Mouse (Mus musculus): ENCODE measurements around the gene Hectd1. TPM values are rescaled to one million over a fixed set of nuclear protein-coding genes. Genes with fewer than 3 reads are reported as not detected.

The Hectd1 gene
- total and polyA plus RNA-seq, 3 experiments = 17.3 to 85.1 (median 74.9) TPM

- Histone ChIP-seq H3K36me3 (ENCODE audit: control insufficient read depth, insufficient read depth, low read length) (no peaks in the 10 kb centered on the region), H3K4me1 (ENCODE audit: control insufficient read depth, insufficient read depth, low read length) (peaks cover 14% of the 10 kb centered on the region), H3K27me3 (ENCODE audit: control insufficient read depth, insufficient read depth, low read length) (no peaks in the 10 kb centered on the region), H3K9ac (ENCODE audit: low read depth, low read length) (peak overlapping the region; percentile 18; the same call in 1 of the 2 replicates), H3K4me3 (no peak overlapping the region), H3K27ac (peak overlapping the region; percentile 71), H3K79me2 (replicated peaks; ENCODE audit: control insufficient read depth, insufficient read depth, low read length) (no peaks in the 10 kb centered on the region)
- no peak for TF ChIP-seq POLR2A (IDR thresholded peaks at IDR 0.05; ENCODE audit: insufficient read depth, low read depth, low read length)
- no peak for TF ChIP-seq CTCF (IDR thresholded peaks at IDR 0.05)
- TF ChIP-seq EP300 (IDR thresholded peaks at IDR 0.05; ENCODE audit: insufficient read depth, low read depth, low read length) = no peak
- intact Hi-C loops (cut with DNase I) = loop anchor here (2.0 to 5.0 kb wide), 2 partner anchors 19 to 38 kb away; partner anchors contain the start of gene Hectd1
- 42% methylated on average over 4 of the region's 4 CpGs for WGBS
- DNase-seq = peak in 1 of 2 experiments; percentile 41
These were observed 36.4 kb upstream of the Hectd1 start for GRCm38 (mm10) chr12:51865790-51866179.

DNA sequence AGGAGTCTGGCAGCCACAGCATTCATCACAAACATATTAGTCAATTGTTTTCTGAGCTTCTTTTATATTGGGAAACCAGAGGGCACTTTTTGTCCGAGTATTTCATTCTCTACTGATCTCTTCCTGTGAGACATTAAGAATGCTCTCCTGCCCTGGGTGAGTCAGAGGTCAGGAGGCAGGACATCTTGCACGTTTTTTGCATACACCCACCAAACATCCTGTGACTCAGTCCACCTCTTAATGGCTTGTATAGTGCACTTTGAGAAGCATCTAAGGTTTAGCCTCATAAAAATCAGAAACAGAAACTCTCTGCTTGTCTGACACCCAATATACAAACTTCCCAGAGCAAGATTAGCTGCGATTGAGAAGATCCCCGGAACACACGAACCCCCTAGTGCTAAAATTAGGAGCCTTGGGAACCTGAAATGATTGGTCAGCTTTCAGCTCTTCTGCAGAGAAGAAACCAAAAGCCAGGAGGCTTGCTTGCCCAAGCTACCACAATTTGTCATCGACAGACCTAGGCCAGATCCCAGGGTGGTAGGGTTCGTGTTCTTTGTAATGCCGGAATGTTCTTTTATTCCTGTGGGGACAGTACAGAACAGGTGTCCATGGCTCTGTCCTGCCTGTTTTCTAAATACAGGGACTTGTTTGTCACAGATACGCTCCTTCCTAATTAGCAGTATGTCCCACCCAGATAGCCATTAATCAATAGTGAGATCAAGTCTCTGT is 35.9 kb upstream of the Hectd1 start:
- intact Hi-C loops (cut with DNase I) = loop anchor here (2.0 to 5.0 kb wide), 2 partner anchors 18 to 38 kb away; partner anchors contain the start of gene Hectd1
- H3K79me2 ChIP-seq (replicated peaks; ENCODE audit: control insufficient read depth, insufficient read depth, low read length) = no peaks in the 10 kb centered on the region
- peak overlapping the region; percentile 71 for H3K27ac ChIP-seq
- H3K4me3 ChIP-seq = no peak overlapping the region
- no peak overlapping the region for H3K9ac ChIP-seq (ENCODE audit: low read depth, low read length)
- TF ChIP-seq EP300 (IDR thresholded peaks at IDR 0.05; ENCODE audit: insufficient read depth, low read depth, low read length) (no peak), POLR2A (IDR thresholded peaks at IDR 0.05; ENCODE audit: insufficient read depth, low read depth, low read length) (no peak), CTCF (IDR thresholded peaks at IDR 0.05) (no peak)
- peaks cover 14% of the 10 kb centered on the region for H3K4me1 ChIP-seq (ENCODE audit: control insufficient read depth, insufficient read depth, low read length)
- H3K27me3 ChIP-seq (ENCODE audit: control insufficient read depth, insufficient read depth, low read length) = no peaks in the 10 kb centered on the region
- WGBS = 45% methylated on average over 9 of the region's 9 CpGs
- DNase-seq = no peak
- no peaks in the 10 kb centered on the region for H3K36me3 ChIP-seq (ENCODE audit: control insufficient read depth, insufficient read depth, low read length)

GRCm38 (mm10) chr12:51863116-51864002 is 34.0 kb upstream of the Hectd1 start:
- Histone ChIP-seq H3K4me1 (ENCODE audit: control insufficient read depth, insufficient read depth, low read length) (peaks cover 14% of the 10 kb centered on the region), H3K27me3 (ENCODE audit: control insufficient read depth, insufficient read depth, low read length) (no peaks in the 10 kb centered on the region)
- intact Hi-C loops (cut with DNase I) = loop anchor here (2.0 kb wide), 1 partner anchor 17 kb away; no protein-coding TSS in a partner anchor

DNA sequence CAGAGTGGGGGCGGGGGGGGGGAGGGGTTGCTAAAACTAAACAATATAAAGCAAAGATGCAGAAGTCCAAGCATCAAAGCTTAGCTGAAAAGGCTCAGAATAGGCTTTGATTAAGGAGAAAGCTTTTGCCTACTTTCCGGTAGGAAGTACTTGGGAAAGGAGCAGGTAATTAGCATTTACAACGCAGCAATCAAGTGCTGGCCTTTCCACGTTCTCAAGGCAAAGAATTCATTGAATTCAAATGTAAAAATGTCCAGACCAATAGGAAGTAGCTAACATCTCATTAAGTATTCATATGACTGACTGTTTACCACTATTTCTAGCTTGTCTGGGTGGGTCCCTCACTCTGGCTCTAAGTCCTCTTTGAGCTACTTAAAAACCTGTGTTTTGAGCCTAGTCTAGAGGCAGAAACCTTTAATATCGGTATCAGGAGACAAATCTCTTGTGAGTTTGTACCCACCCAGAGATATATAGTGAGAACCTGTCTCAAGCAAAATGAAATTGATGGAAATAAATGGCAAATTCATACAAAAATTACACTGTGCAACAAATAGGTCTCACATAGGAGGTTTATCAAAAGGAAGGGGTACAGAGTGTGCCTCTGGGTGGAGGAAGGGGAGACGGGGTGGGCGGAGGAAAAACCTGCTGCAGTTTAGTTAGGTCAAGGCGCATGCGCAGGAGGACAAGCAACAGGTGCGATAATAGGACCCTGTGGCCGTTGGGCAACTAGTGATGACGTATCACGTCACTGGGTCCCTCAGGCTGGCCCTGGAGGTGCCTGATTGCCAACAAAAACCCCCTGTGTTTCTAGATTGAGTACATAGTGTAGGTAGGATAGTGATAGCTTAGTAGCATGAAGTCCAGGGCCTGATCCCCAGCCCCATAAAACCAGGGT is 29.0 kb upstream of the Hectd1 start:
- 85% methylated on average over 12 of the region's 13 CpGs for WGBS
- no peak for TF ChIP-seq POLR2A (IDR thresholded peaks at IDR 0.05; ENCODE audit: insufficient read depth, low read depth, low read length)

More at GRCm38 (mm10) chr12:51863116-51864002, 34.0 kb upstream of the Hectd1 start:
- 88% methylated on average over 14 of the region's 14 CpGs for WGBS
- H3K27ac ChIP-seq = no peak overlapping the region
- H3K9ac ChIP-seq (ENCODE audit: low read depth, low read length) = no peak overlapping the region
- no peak for DNase-seq
- H3K36me3 ChIP-seq (ENCODE audit: control insufficient read depth, insufficient read depth, low read length) = no peaks in the 10 kb centered on the region
- TF ChIP-seq CTCF (IDR thresholded peaks at IDR 0.05) = no peak
- TF ChIP-seq POLR2A (IDR thresholded peaks at IDR 0.05; ENCODE audit: insufficient read depth, low read depth, low read length) = no peak
- no peak for TF ChIP-seq EP300 (IDR thresholded peaks at IDR 0.05; ENCODE audit: insufficient read depth, low read depth, low read length)
- no peaks in the 10 kb centered on the region for H3K79me2 ChIP-seq (replicated peaks; ENCODE audit: control insufficient read depth, insufficient read depth, low read length)
- no peak overlapping the region for H3K4me3 ChIP-seq

DNA sequence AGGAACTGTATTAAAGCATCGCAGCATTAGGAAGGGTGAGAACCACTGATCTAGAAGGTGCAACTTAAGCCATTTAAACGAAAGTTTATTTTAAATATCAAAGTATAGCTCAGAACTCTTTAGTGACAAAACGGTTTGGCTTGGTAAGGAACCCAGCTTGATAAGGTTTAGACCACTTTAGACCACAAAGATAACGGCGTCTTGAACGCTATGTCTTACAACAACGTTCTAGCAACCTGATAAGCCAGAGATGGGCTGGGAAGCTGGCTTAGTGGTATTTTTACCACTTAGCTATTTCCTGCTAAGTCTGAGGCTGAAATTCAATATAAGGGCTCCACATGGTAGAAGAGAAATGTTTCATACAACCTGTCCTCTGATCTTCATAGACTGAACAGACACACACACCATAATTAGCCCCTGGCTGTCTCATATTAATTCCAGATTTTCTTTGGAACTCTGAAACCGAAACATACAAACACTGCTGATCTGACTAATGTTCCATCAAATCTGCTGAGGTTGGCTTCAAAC is 27.5 kb upstream of the Hectd1 start:
- no peaks in the 10 kb centered on the region for H3K36me3 ChIP-seq (ENCODE audit: control insufficient read depth, insufficient read depth, low read length)
- H3K4me3 ChIP-seq = no peak overlapping the region
- intact Hi-C loops (cut with DNase I) = no loop called here
- 52% methylated on average over 8 of the region's 8 CpGs for WGBS
- H3K4me1 ChIP-seq (ENCODE audit: control insufficient read depth, insufficient read depth, low read length) = no peaks in the 10 kb centered on the region
- H3K27ac ChIP-seq = no peak overlapping the region
- TF ChIP-seq EP300 (IDR thresholded peaks at IDR 0.05; ENCODE audit: insufficient read depth, low read depth, low read length) (no peak), CTCF (IDR thresholded peaks at IDR 0.05) (no peak), POLR2A (IDR thresholded peaks at IDR 0.05; ENCODE audit: insufficient read depth, low read depth, low read length) (no peak)
- H3K9ac ChIP-seq (ENCODE audit: low read depth, low read length) = no peak overlapping the region
- H3K79me2 ChIP-seq (replicated peaks; ENCODE audit: control insufficient read depth, insufficient read depth, low read length) = no peaks in the 10 kb centered on the region
- no peak for DNase-seq
- H3K27me3 ChIP-seq (ENCODE audit: control insufficient read depth, insufficient read depth, low read length) = no peaks in the 10 kb centered on the region

More for the DNA sequence above, 29.0 kb upstream of the Hectd1 start:
- no peaks in the 10 kb centered on the region for H3K27me3 ChIP-seq (ENCODE audit: control insufficient read depth, insufficient read depth, low read length)
- DNase-seq = no peak
- no peaks in the 10 kb centered on the region for H3K79me2 ChIP-seq (replicated peaks; ENCODE audit: control insufficient read depth, insufficient read depth, low read length)
- no peak overlapping the region for H3K9ac ChIP-seq (ENCODE audit: low read depth, low read length)
- H3K4me3 ChIP-seq = no peak overlapping the region
- intact Hi-C loops (cut with DNase I) = no loop called here
- H3K27ac ChIP-seq = no peak overlapping the region
- H3K4me1 ChIP-seq (ENCODE audit: control insufficient read depth, insufficient read depth, low read length) = no peaks in the 10 kb centered on the region
- no peaks in the 10 kb centered on the region for H3K36me3 ChIP-seq (ENCODE audit: control insufficient read depth, insufficient read depth, low read length)

Data from heart, adult 2 months (tissue).